Mouse (Mus musculus): ENCODE measurements around the gene Spint3.

GRCm38 (mm10) chr2:164537003-164537402 lies 36.3 kb downstream of the Spint3 start:
- no peak for TF ChIP-seq CEBPB (IDR thresholded peaks at IDR 0.05; ENCODE audit: insufficient read depth, poor library complexity, severe bottlenecking)
- no peak for TF ChIP-seq TCF12 (IDR thresholded peaks at IDR 0.05; ENCODE audit: insufficient read depth, poor library complexity, severe bottlenecking)
- no peak for TF ChIP-seq POLR2A (IDR thresholded peaks at IDR 0.05; ENCODE audit: insufficient read length, low read depth)
